Mouse (Mus musculus) megakaryocyte-erythroid progenitor cell, adult 5-6 weeks (primary cell): ENCODE results near the gene Nae1. TPM values are rescaled to one million over a fixed set of nuclear protein-coding genes. Genes with fewer than 3 reads are reported as not detected.

ENCODE experiments used
- ATAC-seq: replicated peaks from 2 replicates; pipeline ENCODE4 v1.8.0; 2016; ENCODE audit warnings: mild to moderate bottlenecking, inconsistent platforms; ENCODE audit not compliant: severe bottlenecking, poor library complexity, low FRiP score, low TSS enrichment
- total RNA-seq, 2 experiments: library from RNA; stranded (forward) in 1 of 2; stranded (reverse) in 1 of 2; fragments of 200-1000, 215-1000 nt in 1 of 2; fragments of >200 nt in 1 of 2; fragmentation: Nextera tagmentation in 1 of 2; gene quantifications; 2 replicates each; pipeline ENCODE4 v1.2.3; 2014 to 2017

Gene Nae1
- total RNA-seq, 2 experiments from 2014 or later = 83.2 to 193 TPM

GRCm38 (mm10) chr8:104535378-104535777, 941 bp upstream of the Nae1 start:
- ATAC-seq = no peak; the same call in 1 of the 2 replicates

DNA sequence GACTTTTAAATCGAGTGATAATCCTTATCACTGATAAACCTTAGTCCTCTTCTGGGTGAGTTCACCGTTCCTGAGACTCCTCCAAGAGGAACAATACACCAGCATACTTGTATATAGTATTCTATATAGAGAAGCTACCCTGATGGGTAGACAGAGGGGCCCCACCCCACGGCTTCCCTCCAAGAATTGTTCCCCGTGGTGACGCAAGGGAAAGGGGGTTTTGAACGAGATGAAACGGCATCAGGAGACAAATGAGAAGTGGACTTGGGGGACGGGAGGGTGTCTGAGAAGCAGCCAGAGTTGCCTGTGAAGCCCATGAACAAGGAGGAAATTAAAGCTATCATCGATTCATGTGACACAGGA, 323 bp upstream of the Nae1 start:
- ATAC-seq = peak; percentile 69

DNA sequence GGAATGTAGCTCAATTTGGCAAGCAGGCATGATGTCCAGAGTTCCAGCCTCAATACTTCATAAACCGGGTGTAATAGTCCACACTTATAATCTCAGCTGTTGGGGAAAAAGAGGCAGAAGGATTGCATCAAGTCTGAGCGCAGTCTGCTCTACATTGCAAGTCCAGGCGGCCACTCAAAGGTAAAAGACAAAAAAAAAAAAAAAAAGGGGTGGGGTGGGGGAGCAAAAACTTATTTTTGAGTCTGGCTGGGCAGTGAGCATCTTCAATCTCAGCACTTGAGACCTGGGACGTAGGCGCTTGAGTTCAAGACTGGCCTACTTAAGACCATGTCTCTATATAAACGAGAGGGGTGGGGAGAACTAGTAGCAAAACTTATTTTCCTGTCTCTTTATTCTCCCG, 886 bp downstream of the Nae1 start:
- 0 out of 2 replicates have a peak, but pooled peaks have one; percentile 1 for ATAC-seq

DNA sequence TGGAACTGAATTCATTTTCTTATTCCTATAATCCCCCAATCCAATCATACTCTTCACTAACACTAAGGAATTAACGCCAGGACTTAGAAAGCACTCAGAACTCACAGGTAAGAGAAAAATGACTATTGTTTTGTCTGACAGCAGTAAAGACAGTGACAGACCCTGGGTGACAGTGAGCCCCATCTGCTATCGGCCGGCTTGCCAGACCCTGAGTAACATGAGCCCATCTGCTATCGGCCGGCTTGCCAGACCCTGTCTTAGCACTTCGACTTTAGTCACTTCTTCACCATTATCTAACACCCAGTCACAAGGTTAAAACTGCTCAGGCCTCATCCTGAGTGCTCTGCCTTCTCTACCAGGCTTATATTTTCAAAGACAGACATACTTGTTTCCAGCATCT, 4.8 kb downstream of the Nae1 start:
- ATAC-seq = no peak

DNA sequence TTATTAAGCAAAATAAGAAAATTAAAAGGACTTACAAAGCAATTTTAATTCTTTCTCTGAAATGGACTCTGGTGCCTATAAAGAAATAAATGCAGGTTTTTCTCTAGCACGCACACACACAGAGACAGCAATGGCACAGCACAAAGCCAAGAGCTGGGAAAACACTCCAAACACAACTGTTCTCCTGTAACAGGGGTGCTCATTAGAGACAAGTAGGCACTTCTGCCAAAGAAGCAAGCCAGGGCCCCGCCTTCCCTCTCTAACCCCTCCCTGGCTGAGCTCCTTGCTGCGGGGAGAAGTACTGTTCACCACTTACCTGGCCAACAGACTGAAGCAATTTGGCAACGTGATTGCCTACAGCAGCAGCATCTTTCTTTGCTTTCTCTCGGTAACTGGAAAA, 16.6 kb downstream of the Nae1 start:
- ATAC-seq = no peak

- no peak for ATAC-seq
Observed at GRCm38 (mm10) chr8:104510134-104510533, 24.3 kb downstream of the Nae1 start.

DNA sequence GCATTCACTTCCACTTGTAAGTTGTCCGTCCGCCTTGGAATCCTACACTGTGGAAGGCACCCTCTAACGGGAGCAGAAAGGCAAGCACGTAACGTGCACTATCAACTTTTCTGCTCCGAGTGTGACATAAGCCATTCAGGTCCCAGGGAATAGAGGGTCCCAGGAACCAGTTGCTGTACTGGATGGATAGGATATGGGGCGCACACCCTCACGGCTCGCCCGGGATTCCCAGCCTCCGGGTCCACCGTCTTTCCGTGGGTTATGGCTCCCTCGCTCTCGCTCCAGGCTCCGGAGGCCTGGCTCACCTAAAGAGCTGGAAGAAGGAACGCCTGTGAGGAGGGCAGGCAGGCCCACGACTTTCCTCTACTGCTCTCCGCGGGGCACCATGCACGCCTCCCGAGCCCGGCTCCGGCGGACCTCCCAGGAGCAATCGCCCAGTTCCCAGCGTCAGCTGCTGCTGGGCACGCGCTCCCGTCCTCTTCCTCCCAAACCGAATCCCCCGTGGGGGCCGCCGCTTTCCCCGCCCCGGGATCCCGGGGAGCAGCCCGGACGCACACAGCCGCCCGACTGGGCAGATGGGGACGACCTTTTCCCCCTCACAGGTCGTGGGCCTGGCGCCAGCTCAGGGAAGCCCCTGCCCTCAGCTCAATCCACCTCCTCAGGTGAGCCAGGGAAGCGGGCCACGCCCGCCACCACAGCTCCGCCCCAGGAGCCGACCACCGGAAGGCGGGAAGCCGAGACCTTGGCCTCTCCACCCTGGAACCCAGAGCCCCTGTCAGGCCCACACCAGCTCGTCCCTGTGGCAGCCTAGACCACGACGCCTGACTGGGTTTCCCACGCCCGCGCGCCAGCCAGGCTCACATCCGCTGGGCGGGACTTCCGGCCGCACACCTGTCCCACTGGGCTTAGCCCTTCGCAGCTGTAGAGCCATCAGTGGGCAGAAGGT, 25.1 kb downstream of the Nae1 start, which contains the start of gene Terb1:
Gene Terb1, minus strand, starts transcription at position 850 of the 946 bp plus-strand sequence.
- peak; percentile 69 for ATAC-seq

- no peak for ATAC-seq
Observed at GRCm38 (mm10) chr8:104479091-104479490, 55.3 kb downstream of the Nae1 start.

DNA sequence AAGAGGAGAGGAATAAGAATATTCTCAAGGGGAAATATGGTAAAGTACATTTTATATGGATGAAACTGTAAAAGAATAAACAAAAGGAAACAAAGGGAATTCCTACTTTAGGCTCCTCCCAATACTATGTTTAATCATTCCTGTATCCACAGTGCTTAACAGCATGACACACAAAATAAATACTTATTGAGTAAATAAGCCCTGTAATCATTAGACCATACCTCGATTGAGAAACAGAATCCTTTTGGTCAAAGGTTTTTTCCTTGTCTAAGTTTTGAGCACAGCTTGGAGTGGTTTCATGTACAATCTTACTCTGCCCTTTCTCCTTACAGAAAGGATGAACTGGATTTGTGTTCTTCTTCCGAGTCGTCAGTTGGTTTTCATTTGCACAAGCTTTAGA, 62.0 kb downstream of the Nae1 start:
- no peak for ATAC-seq

GRCm38 (mm10) chr8:104467463-104467862, 67.0 kb downstream of the Nae1 start:
- no peak for ATAC-seq

Other genes starting within 250 kb of the Nae1 start
- not detected in 2 replicates for gene Cmtm2a, start 241.5 kb downstream of the Nae1 start, total RNA-seq (2014; fragmentation: Nextera tagmentation)
- gene Cmtm2a, start 241.5 kb downstream of the Nae1 start, total RNA-seq (2017) = not detected in 2 replicates
- gene Gm45711, start 224.6 kb downstream of the Nae1 start, total RNA-seq (2014; fragmentation: Nextera tagmentation) = not detected in 2 replicates
- gene Gm45711, start 224.6 kb downstream of the Nae1 start, total RNA-seq (2017) = not detected in 2 replicates
- not detected in 2 replicates for gene Cmtm1, start 224.5 kb downstream of the Nae1 start, total RNA-seq (2014; fragmentation: Nextera tagmentation)
- not detected in 2 replicates for gene Cmtm1, start 224.5 kb downstream of the Nae1 start, total RNA-seq (2017)
- not detected in 2 replicates for gene Gm11020, start 213.1 kb downstream of the Nae1 start, total RNA-seq (2014; fragmentation: Nextera tagmentation)
- gene Gm11020, start 213.1 kb downstream of the Nae1 start, total RNA-seq (2017) = not detected in 2 replicates
- gene Cmtm2b, start 212.4 kb downstream of the Nae1 start, total RNA-seq (2014; fragmentation: Nextera tagmentation) = not detected in 2 replicates
- gene Cmtm2b, start 212.4 kb downstream of the Nae1 start, total RNA-seq (2017) = not detected in 2 replicates
- gene Cmtm3, start 195.2 kb downstream of the Nae1 start, total RNA-seq (2014; fragmentation: Nextera tagmentation) = 4.9 and 5.8 TPM in 2 replicates
- 1.4 and 7.3 TPM in 2 replicates for gene Cmtm3, start 195.2 kb downstream of the Nae1 start, total RNA-seq (2017)
- 0.32 and 1.2 TPM in 2 replicates for gene Cmtm4, start 138.8 kb downstream of the Nae1 start, total RNA-seq (2014; fragmentation: Nextera tagmentation)
- 1.1 and 1.7 TPM in 2 replicates for gene Cmtm4, start 138.8 kb downstream of the Nae1 start, total RNA-seq (2017)
- gene Dync1li2, start 91.6 kb downstream of the Nae1 start, total RNA-seq (2014; fragmentation: Nextera tagmentation) = 25.5 and 35.1 TPM in 2 replicates
- gene Dync1li2, start 91.6 kb downstream of the Nae1 start, total RNA-seq (2017) = 53.1 and 61.4 TPM in 2 replicates
- gene Terb1, start 24.7 kb downstream of the Nae1 start, total RNA-seq (2014; fragmentation: Nextera tagmentation) = not detected in 2 replicates
- gene Terb1, start 24.7 kb downstream of the Nae1 start, total RNA-seq (2017) = not detected in 2 replicates
- 1.8 TPM in 1 of 2 replicates, not detected in the other for gene Car7, start 52 bp upstream of the Nae1 start, total RNA-seq (2014; fragmentation: Nextera tagmentation)
- gene Car7, start 52 bp upstream of the Nae1 start, total RNA-seq (2017) = 3.6 TPM in 1 of 2 replicates, not detected in the other
- gene Pdp2, start 56.8 kb upstream of the Nae1 start, total RNA-seq (2014; fragmentation: Nextera tagmentation) = 8.6 and 9.5 TPM in 2 replicates
- gene Pdp2, start 56.8 kb upstream of the Nae1 start, total RNA-seq (2017) = 10.2 and 10.4 TPM in 2 replicates
- not detected in 2 replicates for gene Cdh16, start 89.8 kb upstream of the Nae1 start, total RNA-seq (2014; fragmentation: Nextera tagmentation)
- not detected in 2 replicates for gene Cdh16, start 89.8 kb upstream of the Nae1 start, total RNA-seq (2017)
- gene Rrad, start 96.7 kb upstream of the Nae1 start, total RNA-seq (2014; fragmentation: Nextera tagmentation) = 1.1 TPM in 1 of 2 replicates, not detected in the other
- gene Rrad, start 96.7 kb upstream of the Nae1 start, total RNA-seq (2017) = 0.19 and 0.94 TPM in 2 replicates
- 51.5 and 66.1 TPM in 2 replicates for gene Ciao2b, start 107.3 kb upstream of the Nae1 start, total RNA-seq (2014; fragmentation: Nextera tagmentation)
- gene Ciao2b, start 107.3 kb upstream of the Nae1 start, total RNA-seq (2017) = 26.4 and 27.7 TPM in 2 replicates
- not detected in 2 replicates for gene Ces2a, start 199.4 kb upstream of the Nae1 start, total RNA-seq (2014; fragmentation: Nextera tagmentation)
- gene Ces2a, start 199.4 kb upstream of the Nae1 start, total RNA-seq (2017) = not detected in 2 replicates